8 mouse cellular contexts compared by ENCODE assay signal in the genomic region with DNA sequence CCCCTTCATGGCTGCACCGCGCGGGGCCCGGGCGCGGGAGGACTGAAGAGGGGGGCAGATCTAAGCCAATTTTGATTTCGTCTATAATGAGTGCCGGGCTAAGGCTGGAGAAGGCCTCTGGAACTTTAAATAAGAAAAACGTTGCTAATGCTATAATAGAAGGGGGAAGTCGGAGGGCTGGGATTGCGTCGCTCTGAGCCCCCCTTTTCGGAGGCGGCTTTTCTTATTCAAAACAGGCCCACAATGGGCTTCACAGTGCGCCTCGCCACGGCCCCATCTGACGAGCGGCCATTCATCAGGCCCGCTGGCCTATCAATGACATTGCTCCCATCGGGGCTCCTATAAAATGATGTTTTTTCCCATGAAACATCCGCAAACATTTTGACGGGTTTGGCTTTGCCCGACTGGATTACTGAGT. TPM values are rescaled to one million over a fixed set of nuclear protein-coding genes. Genes with fewer than 3 reads are reported as not detected.
DNase-seq lines count a peak whose midpoint lies in the region; ATAC-seq and TF ChIP-seq lines count a peak whose summit lies in the region.

Rfx4 (plus strand) TSS at position 277 of the 418 bp plus-strand sequence.

- peaks cover 35% of the 10 kb centered on the region for H3K4me1 ChIP-seq in kidney, embryonic 16.5 days (ENCODE audit: insufficient read depth, low read length)
- peaks cover 2% of the 10 kb centered on the region; the same call in 1 of the 2 replicates for H3K4me1 ChIP-seq in cortical plate, adult 2 months (ENCODE audit: control insufficient read depth, insufficient read depth, low read length)
- peaks cover 62% of the 10 kb centered on the region for H3K4me1 ChIP-seq in hindbrain, embryonic 10.5 days (replicated peaks)
- H3K4me1 ChIP-seq in liver, embryonic 16.5 days (ENCODE audit: control insufficient read depth, low read depth, low read length): no peaks in the 10 kb centered on the region; the same call in 1 of the 2 replicates

- no peaks in the 10 kb centered on the region for H3K9me3 ChIP-seq in kidney, embryonic 16.5 days (ENCODE audit: low read length)
- no peaks in the 10 kb centered on the region for H3K9me3 ChIP-seq in hindbrain, embryonic 10.5 days
- H3K9me3 ChIP-seq in liver, embryonic 16.5 days (replicated peaks; ENCODE audit: control insufficient read depth, low read length): no peaks in the 10 kb centered on the region

- peak within 1 kb of the TSS; percentile 40 for H3K4me3 ChIP-seq in kidney, embryonic 16.5 days (ENCODE audit: low read length)
- peak within 1 kb of the TSS; percentile 26 for H3K4me3 ChIP-seq in cortical plate, adult 2 months (ENCODE audit: insufficient read depth, low read length)
- peak within 1 kb of the TSS; percentile 77 for H3K4me3 ChIP-seq in hindbrain, embryonic 10.5 days
- H3K4me3 ChIP-seq in liver, embryonic 16.5 days (ENCODE audit: low read depth, low read length): no peak within 1 kb of the TSS

- no peak for TF ChIP-seq CTCF in cortical plate, adult 2 months (IDR thresholded peaks at IDR 0.05; ENCODE audit: extremely low read depth, insufficient read depth, low read length)

- no peak for TF ChIP-seq POLR2A in cortical plate, adult 2 months (IDR thresholded peaks at IDR 0.05; ENCODE audit: extremely low read depth, insufficient read depth, low read length)

- H3K27me3 ChIP-seq in kidney, embryonic 16.5 days (ENCODE audit: insufficient read depth, low read length): peaks cover 92% of the 10 kb centered on the region
- peaks cover 93% of the 10 kb centered on the region for H3K27me3 ChIP-seq in hindbrain, embryonic 10.5 days (ENCODE audit: insufficient read depth, poor library complexity, severe bottlenecking)
- H3K27me3 ChIP-seq in liver, embryonic 16.5 days (ENCODE audit: control insufficient read depth, insufficient read depth, low read depth, low read length): peaks cover 90% of the 10 kb centered on the region

- no peak within 1 kb of the TSS for H3K27ac ChIP-seq in kidney, embryonic 16.5 days (ENCODE audit: low read length)
- peak within 1 kb of the TSS; percentile 68 for H3K27ac ChIP-seq in cortical plate, adult 2 months (ENCODE audit: insufficient read depth, low read length)
- peak within 1 kb of the TSS; percentile 94 for H3K27ac ChIP-seq in hindbrain, embryonic 10.5 days
- H3K27ac ChIP-seq in liver, embryonic 16.5 days (ENCODE audit: low read length): no peak within 1 kb of the TSS

- 0 out of 2 replicates have a peak within 1 kb of the TSS, but pooled peaks have one; percentile 32 for H3K9ac ChIP-seq in kidney, embryonic 16.5 days (replicated peaks; ENCODE audit: low read length)
- no peak within 1 kb of the TSS for H3K9ac ChIP-seq in liver, embryonic 16.5 days (ENCODE audit: low read depth, low read length)

- ATAC-seq in kidney, embryonic 16.5 days (ENCODE audit: low FRiP score, low TSS enrichment): no peak
- ATAC-seq in liver, embryonic 16.5 days (ENCODE audit: low read depth): no peak
- no peak for ATAC-seq in megakaryocyte progenitor cell, adult 5-6 weeks (replicated peaks; ENCODE audit: poor library complexity)

- no peak for DNase-seq in kidney, postnatal 10 days
- peak; percentile 88 for DNase-seq in hindbrain, embryonic 10.5 days (ENCODE audit: low spot score)
- no peak for DNase-seq in adrenal gland, postnatal 4 days (ENCODE audit: low spot score in 2 of 2)
- DNase-seq in adipocyte (ENCODE audit: low spot score): no peak

- peak within 1 kb of the TSS; percentile 53 for H3K4me2 ChIP-seq in kidney, embryonic 16.5 days (replicated peaks; ENCODE audit: low read depth, low read length)
- H3K4me2 ChIP-seq in liver, embryonic 16.5 days (ENCODE audit: low read depth, low read length): peak within 1 kb of the TSS; percentile 36; the same call in 1 of the 2 replicates

- H3K36me3 ChIP-seq in kidney, embryonic 16.5 days (ENCODE audit: insufficient read depth, low read length): no peaks in the 10 kb centered on the region
- H3K36me3 ChIP-seq in hindbrain, embryonic 10.5 days: peaks cover 8% of the 10 kb centered on the region; the same call in 1 of the 2 replicates
- no peaks in the 10 kb centered on the region for H3K36me3 ChIP-seq in liver, embryonic 16.5 days (ENCODE audit: control insufficient read depth, insufficient read depth)

- WGBS in kidney, embryonic 16.5 days: under 1% methylated on average over 24 of the region's 24 CpGs
- WGBS in hindbrain, embryonic 10.5 days: under 1% methylated on average over 24 of the region's 24 CpGs
- WGBS in liver, embryonic 16.5 days (ENCODE audit: insufficient replicate concordance): under 1% methylated on average over 24 of the region's 24 CpGs

RNA-seq across cellular contexts. Expression of gene Rfx4, which starts in this region (rescaled TPM):
- 0.20 and 0.33 TPM in 2 replicates for polyA plus RNA-seq in kidney, embryonic 16.5 days (2015; fragmentation: Nextera tagmentation; extraction: Ambion mirVana)
- 12.2 and 14.3 TPM in 2 replicates for polyA plus RNA-seq in cortical plate, adult 2 months (2012; rRNA removed)
- 49.2 and 66.6 TPM in 2 replicates for polyA plus RNA-seq in hindbrain, embryonic 10.5 days (2016; fragmentation: Nextera tagmentation; extraction: Ambion mirVana)
- not detected in 2 replicates for polyA plus RNA-seq in liver, embryonic 16.5 days (2015; fragmentation: Nextera tagmentation; extraction: Ambion mirVana)
- under 1 TPM in 1 of 2 experiments, not detected in 1; 0.17 TPM for total RNA-seq in adrenal gland, postnatal 4 days (2021)
- total RNA-seq in megakaryocyte progenitor cell, adult 5-6 weeks (2015): not detected in 2 replicates
- not detected in 2 replicates for total RNA-seq in megakaryocyte progenitor cell, adult 5-6 weeks (2017)

Comparison
In these comparisons a context has a peak if more than half of its experiments do, and no peak if none do; other contexts are left out.
1. H3K27ac ChIP-seq: peak in cortical plate, adult 2 months (single experiment) and hindbrain, embryonic 10.5 days (single experiment); none in kidney, embryonic 16.5 days (single experiment) and liver, embryonic 16.5 days (single experiment).